Mouse (Mus musculus): Measurements from ENCODE around the gene Csdc2. TPM values are rescaled to one million over a fixed set of nuclear protein-coding genes. Genes with fewer than 3 reads are reported as not detected.

Csdc2 gene
- polyA plus RNA-seq, 1 experiment from 2014 or later, result 6.7 TPM

DNA sequence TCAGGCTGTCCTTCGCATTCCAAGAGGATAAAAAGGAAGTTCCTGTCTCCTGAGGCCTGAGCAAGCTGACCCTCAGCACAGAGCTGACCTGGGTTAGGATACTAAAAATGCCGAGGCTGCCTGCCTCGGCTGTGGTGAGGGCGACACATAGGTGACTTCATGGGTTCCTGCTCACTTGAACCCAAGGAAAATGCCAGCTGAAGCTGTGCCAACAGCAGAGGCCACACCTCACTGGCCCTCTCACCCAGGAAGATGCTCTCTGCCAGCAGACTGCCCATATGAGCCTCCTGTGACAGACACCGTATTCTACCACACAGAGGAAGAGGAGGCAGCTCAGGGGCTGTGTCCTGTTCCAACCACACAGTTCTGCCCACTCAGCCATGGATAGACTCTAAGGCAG is 17.5 kb upstream of the Csdc2 start:
- no peak for ATAC-seq (replicated peaks; ENCODE audit: insufficient number of reproducible peaks, low FRiP score, low TSS enrichment)
- Histone ChIP-seq H3K4me1 (ENCODE audit: control insufficient read depth, insufficient read depth, low read length) (no peaks in the 10 kb centered on the region), H3K9me3 (replicated peaks; ENCODE audit: control insufficient read depth, low read length) (no peaks in the 10 kb centered on the region), H3K36me3 (ENCODE audit: control insufficient read depth, insufficient read depth, low read length) (peaks cover 17% of the 10 kb centered on the region), H3K27ac (ENCODE audit: low read depth, low read length) (no peak overlapping the region), H3K27me3 (ENCODE audit: control insufficient read depth, insufficient read depth, low read length) (no peaks in the 10 kb centered on the region), H3K4me3 (ENCODE audit: low read depth, low read length) (no peak overlapping the region), H3K9ac (ENCODE audit: low read depth, low read length) (no peak overlapping the region), H3K4me2 (no peak overlapping the region)
- WGBS (ENCODE audit: insufficient replicate concordance), result 73% methylated on average over 5 of the region's 5 CpGs

- no peaks in the 10 kb centered on the region for H3K27me3 ChIP-seq (ENCODE audit: control insufficient read depth, insufficient read depth, low read length)
- no peak for ATAC-seq (replicated peaks; ENCODE audit: insufficient number of reproducible peaks, low FRiP score, low TSS enrichment)
- WGBS (ENCODE audit: insufficient replicate concordance), result 85% methylated on average over 10 of the region's 10 CpGs
Observed at GRCm38 (mm10) chr15:81920546-81921217, 15.9 kb upstream of the Csdc2 start.

GRCm38 (mm10) chr15:81921255-81921654 is 15.3 kb upstream of the Csdc2 start:
- Histone ChIP-seq H3K36me3 (ENCODE audit: control insufficient read depth, insufficient read depth, low read length) (no peaks in the 10 kb centered on the region; the same call in 1 of the 2 replicates), H3K4me3 (ENCODE audit: low read depth, low read length) (no peak overlapping the region), H3K9ac (ENCODE audit: low read depth, low read length) (no peak overlapping the region), H3K9me3 (replicated peaks; ENCODE audit: control insufficient read depth, low read length) (no peaks in the 10 kb centered on the region), H3K27ac (ENCODE audit: low read depth, low read length) (no peak overlapping the region), H3K4me1 (ENCODE audit: control insufficient read depth, insufficient read depth, low read length) (peaks cover 12% of the 10 kb centered on the region), H3K4me2 (no peak overlapping the region), H3K27me3 (ENCODE audit: control insufficient read depth, insufficient read depth, low read length) (no peaks in the 10 kb centered on the region)
- WGBS (ENCODE audit: insufficient replicate concordance), result 71% methylated on average over 5 of the region's 5 CpGs
- no peak for ATAC-seq (replicated peaks; ENCODE audit: insufficient number of reproducible peaks, low FRiP score, low TSS enrichment)

More at GRCm38 (mm10) chr15:81920546-81921217, 15.9 kb upstream of the Csdc2 start:
- Histone ChIP-seq H3K4me2 (no peak overlapping the region), H3K27ac (ENCODE audit: low read depth, low read length) (no peak overlapping the region), H3K4me3 (ENCODE audit: low read depth, low read length) (no peak overlapping the region), H3K9ac (ENCODE audit: low read depth, low read length) (no peak overlapping the region), H3K9me3 (replicated peaks; ENCODE audit: control insufficient read depth, low read length) (no peaks in the 10 kb centered on the region), H3K4me1 (ENCODE audit: control insufficient read depth, insufficient read depth, low read length) (peaks cover 10% of the 10 kb centered on the region), H3K36me3 (ENCODE audit: control insufficient read depth, insufficient read depth, low read length) (peaks cover 6% of the 10 kb centered on the region; the same call in 1 of the 2 replicates)

- H3K27ac ChIP-seq (ENCODE audit: low read depth, low read length), result no peak overlapping the region
- H3K4me2 ChIP-seq, result peak overlapping the region; percentile 94
Observed at GRCm38 (mm10) chr15:81924933-81925332, 11.6 kb upstream of the Csdc2 start.

GRCm38 (mm10) chr15:81925760-81926445 is 10.7 kb upstream of the Csdc2 start, which contains the start of gene Polr3h:
Gene Polr3h, minus strand, starts transcription at chr15:81926240.
- H3K27me3 ChIP-seq (ENCODE audit: control insufficient read depth, insufficient read depth, low read length), result no peaks in the 10 kb centered on the region
- peaks cover 14% of the 10 kb centered on the region for H3K4me1 ChIP-seq (ENCODE audit: control insufficient read depth, insufficient read depth, low read length)
- H3K27ac ChIP-seq (ENCODE audit: low read depth, low read length), result peak within 1 kb of the TSS; percentile 1; the same call in 1 of the 2 replicates
- peak within 1 kb of the TSS; percentile 83 for H3K9ac ChIP-seq (ENCODE audit: low read depth, low read length)
- peak; percentile 93 for ATAC-seq (replicated peaks; ENCODE audit: insufficient number of reproducible peaks, low FRiP score, low TSS enrichment)
- peak within 1 kb of the TSS; percentile 85 for H3K4me3 ChIP-seq (ENCODE audit: low read depth, low read length)
- WGBS (ENCODE audit: insufficient replicate concordance), result under 1% methylated on average over 52 of the region's 54 CpGs
- H3K4me2 ChIP-seq, result peak within 1 kb of the TSS; percentile 94
- no peaks in the 10 kb centered on the region for H3K36me3 ChIP-seq (ENCODE audit: control insufficient read depth, insufficient read depth, low read length)
- no peaks in the 10 kb centered on the region for H3K9me3 ChIP-seq (replicated peaks; ENCODE audit: control insufficient read depth, low read length)

More at GRCm38 (mm10) chr15:81924933-81925332, 11.6 kb upstream of the Csdc2 start:
- Histone ChIP-seq H3K9me3 (replicated peaks; ENCODE audit: control insufficient read depth, low read length) (no peaks in the 10 kb centered on the region), H3K4me3 (ENCODE audit: low read depth, low read length) (peak overlapping the region; percentile 85), H3K36me3 (ENCODE audit: control insufficient read depth, insufficient read depth, low read length) (no peaks in the 10 kb centered on the region), H3K9ac (ENCODE audit: low read depth, low read length) (peak overlapping the region; percentile 83; the same call in 1 of the 2 replicates), H3K27me3 (ENCODE audit: control insufficient read depth, insufficient read depth, low read length) (no peaks in the 10 kb centered on the region), H3K4me1 (ENCODE audit: control insufficient read depth, insufficient read depth, low read length) (peaks cover 14% of the 10 kb centered on the region)
- WGBS (ENCODE audit: insufficient replicate concordance), result 73% methylated on average over 11 of the region's 11 CpGs
- ATAC-seq (replicated peaks; ENCODE audit: insufficient number of reproducible peaks, low FRiP score, low TSS enrichment), result no peak

GRCm38 (mm10) chr15:81926446-81926822 is 10.1 kb upstream of the Csdc2 start:
- Histone ChIP-seq H3K9ac (ENCODE audit: low read depth, low read length) (no peak overlapping the region), H3K9me3 (replicated peaks; ENCODE audit: control insufficient read depth, low read length) (no peaks in the 10 kb centered on the region), H3K36me3 (ENCODE audit: control insufficient read depth, insufficient read depth, low read length) (no peaks in the 10 kb centered on the region), H3K4me3 (ENCODE audit: low read depth, low read length) (peak overlapping the region; percentile 15; the same call in 1 of the 2 replicates), H3K27ac (ENCODE audit: low read depth, low read length) (no peak overlapping the region), H3K4me2 (peak overlapping the region; percentile 94), H3K27me3 (ENCODE audit: control insufficient read depth, insufficient read depth, low read length) (no peaks in the 10 kb centered on the region), H3K4me1 (ENCODE audit: control insufficient read depth, insufficient read depth, low read length) (peaks cover 14% of the 10 kb centered on the region)
- WGBS (ENCODE audit: insufficient replicate concordance), result 37% methylated on average over 9 of the region's 9 CpGs
- no peak for ATAC-seq (replicated peaks; ENCODE audit: insufficient number of reproducible peaks, low FRiP score, low TSS enrichment)

DNA sequence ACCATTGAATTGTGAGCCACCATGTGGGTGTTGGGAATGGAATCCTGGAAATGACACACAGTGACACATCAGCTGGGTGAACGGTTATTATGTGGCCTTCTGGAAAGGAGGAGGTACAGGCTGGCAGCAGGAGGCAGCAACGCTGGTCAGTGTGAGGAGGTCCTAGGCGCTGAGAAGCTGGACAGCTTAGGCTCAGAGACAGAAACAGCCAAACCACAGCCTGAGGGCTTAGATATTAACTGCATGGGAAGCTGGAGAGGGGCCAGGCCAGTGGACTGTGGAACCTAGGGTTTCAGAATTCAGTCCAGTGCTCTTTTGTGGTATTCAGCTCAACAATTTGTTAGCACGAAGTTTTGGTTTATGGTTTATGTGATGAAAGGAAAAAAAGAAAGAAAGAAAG is 8.8 kb upstream of the Csdc2 start:
- Histone ChIP-seq H3K9me3 (replicated peaks; ENCODE audit: control insufficient read depth, low read length) (no peaks in the 10 kb centered on the region), H3K4me1 (ENCODE audit: control insufficient read depth, insufficient read depth, low read length) (peaks cover 14% of the 10 kb centered on the region), H3K27me3 (ENCODE audit: control insufficient read depth, insufficient read depth, low read length) (no peaks in the 10 kb centered on the region), H3K4me3 (ENCODE audit: low read depth, low read length) (no peak overlapping the region), H3K4me2 (no peak overlapping the region), H3K27ac (ENCODE audit: low read depth, low read length) (no peak overlapping the region), H3K9ac (ENCODE audit: low read depth, low read length) (no peak overlapping the region), H3K36me3 (ENCODE audit: control insufficient read depth, insufficient read depth, low read length) (no peaks in the 10 kb centered on the region)
- no peak for ATAC-seq (replicated peaks; ENCODE audit: insufficient number of reproducible peaks, low FRiP score, low TSS enrichment)
- 60% methylated on average over 4 of the region's 4 CpGs for WGBS (ENCODE audit: insufficient replicate concordance)

DNA sequence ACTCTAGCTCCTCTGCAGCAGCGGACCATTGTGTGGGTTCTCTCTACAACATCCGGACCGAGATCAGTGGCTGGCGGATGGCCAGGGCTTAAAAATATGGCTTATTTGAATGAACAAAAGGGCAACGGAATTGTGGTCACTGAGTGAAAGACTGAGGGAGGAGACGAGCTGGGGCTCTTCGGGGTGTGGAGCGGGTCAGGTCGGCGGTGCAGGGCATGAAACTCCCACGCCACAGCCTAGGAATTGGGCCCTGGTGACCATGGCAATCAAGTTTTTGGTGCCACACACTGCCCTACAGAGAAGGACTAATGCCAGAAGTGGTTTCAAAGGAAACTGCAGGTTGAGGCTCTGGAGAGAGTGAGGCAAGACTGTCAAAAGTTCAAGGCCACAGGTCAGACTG is 8.3 kb upstream of the Csdc2 start:
- no peaks in the 10 kb centered on the region for H3K9me3 ChIP-seq (replicated peaks; ENCODE audit: control insufficient read depth, low read length)
- no peak overlapping the region for H3K27ac ChIP-seq (ENCODE audit: low read depth, low read length)
- H3K4me1 ChIP-seq (ENCODE audit: control insufficient read depth, insufficient read depth, low read length), result peaks cover 14% of the 10 kb centered on the region
- H3K4me3 ChIP-seq (ENCODE audit: low read depth, low read length), result no peak overlapping the region
- no peak overlapping the region for H3K4me2 ChIP-seq
- no peaks in the 10 kb centered on the region for H3K27me3 ChIP-seq (ENCODE audit: control insufficient read depth, insufficient read depth, low read length)
- no peaks in the 10 kb centered on the region for H3K36me3 ChIP-seq (ENCODE audit: control insufficient read depth, insufficient read depth, low read length)
- H3K9ac ChIP-seq (ENCODE audit: low read depth, low read length), result no peak overlapping the region
- WGBS (ENCODE audit: insufficient replicate concordance), result 68% methylated on average over 11 of the region's 11 CpGs
- ATAC-seq (replicated peaks; ENCODE audit: insufficient number of reproducible peaks, low FRiP score, low TSS enrichment), result no peak

All from heart, embryonic 11.5 days (tissue).